Mouse (Mus musculus) embryonic fibroblast, embryonic 13.5 days (primary cell): ENCODE results near the gene Mreg.

Source experiments
- CTCF ChIP-seq: IDR thresholded peaks from 2 replicates; pipeline ENCODE4 v1.5.1; 2011; ENCODE audit warnings: mild to moderate bottlenecking, control low read depth, low read length, moderate library complexity, borderline replicate concordance; ENCODE audit not compliant: insufficient read depth
- POLR2A ChIP-seq: IDR thresholded peaks from 2 replicates; pipeline ENCODE4 v1.6.1; 2011; ENCODE audit warnings: low read depth, mild to moderate bottlenecking, control low read depth, low read length, moderate library complexity

- TF ChIP-seq CTCF (no peak), POLR2A (no peak)
Observed at GRCm38 (mm10) chr1:72237007-72237775, 25.1 kb upstream of the Mreg start.
